Mouse (Mus musculus) limb, embryonic 14.5 days (tissue): ENCODE data around the gene Plscr2. TPM values are rescaled to one million over a fixed set of nuclear protein-coding genes. Genes with fewer than 3 reads are reported as not detected.
"Not testable (repeated sequence)": the region's sequence is repeated elsewhere in the genome, so short reads cannot be mapped to it uniquely, and the experiment has no call there.

Experiments
- ATAC-seq: fragments of 200-750 bp; cut with Nextera tagmentation; 2 replicates; pipeline ENCODE4 v1.8.0; 2017; ENCODE audit warnings: low read depth, moderate number of reproducible peaks, moderate TSS enrichment; ENCODE audit not compliant: low FRiP score
- DNase-seq: peaks from one replicate; pipeline ENCODE4 v3.0.0-alpha.2; 2015; ENCODE audit warnings: low spot score
- H3K27ac ChIP-seq: fragments of 300-500 bp; sonication (generic); replicated peaks from 2 replicates; pipeline ENCODE4 v1.5.1; 2014; ENCODE audit warnings: low read depth, mild to moderate bottlenecking, low read length, moderate library complexity, mixed read lengths
- H3K27me3 ChIP-seq: fragments of 300-500 bp; sonication (generic); 2 replicates; pipeline ENCODE4 v1.6.1; 2014; ENCODE audit warnings: low read length, mixed read lengths; ENCODE audit not compliant: control insufficient read depth, insufficient read depth
- H3K36me3 ChIP-seq: fragments of 300-500 bp; sonication (generic); 2 replicates; pipeline ENCODE4 v1.6.1; 2014; ENCODE audit warnings: mild to moderate bottlenecking, low read length, moderate library complexity, mixed read lengths; ENCODE audit not compliant: control insufficient read depth, insufficient read depth
- H3K4me1 ChIP-seq: fragments of 300-500 bp; sonication (generic); 2 replicates; pipeline ENCODE4 v1.6.1; 2014; ENCODE audit warnings: antibody characterized with exemption, low read length, mixed read lengths; ENCODE audit not compliant: control insufficient read depth, insufficient read depth
- H3K4me2 ChIP-seq: fragments of 300-500 bp; sonication (generic); replicated peaks from 2 replicates; pipeline ENCODE4 v1.6.1; 2014; ENCODE audit warnings: low read depth, mild to moderate bottlenecking, low read length, moderate library complexity; ENCODE audit not compliant: severe bottlenecking
- H3K4me3 ChIP-seq: fragments of 300-500 bp; sonication (generic); replicated peaks from 2 replicates; pipeline ENCODE4 v1.5.1; 2014; ENCODE audit warnings: low read length
- H3K9ac ChIP-seq: fragments of 300-500 bp; sonication (generic); 2 replicates; pipeline ENCODE4 v1.6.1; 2014; ENCODE audit warnings: mild to moderate bottlenecking, low read depth, low read length, moderate library complexity; ENCODE audit not compliant: severe bottlenecking
- H3K9me3 ChIP-seq: fragments of 300-500 bp; sonication (generic); 2 replicates; pipeline ENCODE4 v1.6.1; 2016; ENCODE audit warnings: low read length; ENCODE audit not compliant: control insufficient read depth
- POLR2A ChIP-seq: fragments of 200-500 bp; IDR thresholded peaks from 2 replicates; pipeline ENCODE4 v1.8.0; 2012; ENCODE audit warnings: inconsistent platforms, mild to moderate bottlenecking, moderate library complexity, borderline replicate concordance; ENCODE audit not compliant: insufficient read depth, insufficient read length; ENCODE audit errors: extremely low read depth
- WGBS: fragments of 180-500 bp; shearing (Covaris S2); extraction: QIAGEN DNeasy Blood & Tissue Kit; methylation state at CpG from one replicate; pipeline ENCODE4 v1.1.7; 2014; 5-methylcytosine and 5-hydroxymethylcytosine counted together
- polyA plus RNA-seq, 2 experiments: library from polyadenylated mRNA; depleted of rRNA in 1 of 2; stranded (reverse) in 1 of 2; unstranded in 1 of 2; fragments of >200 nt; fragmentation: Nextera tagmentation in 1 of 2; extraction: Ambion mirVana in 1 of 2; gene quantifications; 2 replicates each; pipeline versions ENCODE4 v1.2.1 to v1.2.3; 2012 to 2014

Plscr2 gene
- polyA plus RNA-seq, 2 experiments: 0.96 to 1.3 TPM

- ATAC-seq (no peak), DNase-seq (no peak)
- Histone ChIP-seq H3K4me3 (no peak overlapping the region), H3K4me2 (no peak overlapping the region), H3K9me3 (no peaks in the 10 kb centered on the region), H3K27ac (no peak overlapping the region), H3K9ac (no peak overlapping the region), H3K4me1 (no peaks in the 10 kb centered on the region), H3K27me3 (no peaks in the 10 kb centered on the region), H3K36me3 (no peaks in the 10 kb centered on the region)
- 76% methylated on average over 8 of the region's 8 CpGs for WGBS
- no peak for TF ChIP-seq POLR2A
Observed at GRCm38 (mm10) chr9:92305620-92306220, 30.3 kb downstream of the Plscr2 start.

DNA sequence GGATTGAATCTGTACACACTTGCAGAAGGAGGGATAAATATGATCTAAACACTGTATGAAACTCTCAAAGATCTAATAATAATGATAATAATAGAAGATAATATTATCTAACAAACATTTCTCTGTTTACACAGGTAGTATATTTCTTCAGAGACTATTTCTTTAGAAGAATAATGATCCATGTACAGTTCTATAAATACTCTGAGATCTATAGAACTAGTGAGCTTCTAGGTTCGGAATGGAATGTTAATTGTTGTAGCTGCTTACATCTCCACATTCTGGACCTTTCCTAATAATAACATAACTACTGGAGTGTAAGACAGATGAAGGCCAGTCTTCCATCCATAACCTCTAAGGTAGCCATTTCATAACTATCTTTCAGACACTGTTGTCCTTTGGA, 33.7 kb downstream of the Plscr2 start, which contains the start of gene 1700057G04Rik:
TSS of gene 1700057G04Rik (plus strand) at position 301 of the 400 bp plus-strand sequence.
- DNase-seq (no peak), ATAC-seq (no peak)
- Histone ChIP-seq H3K4me1 (no peaks in the 10 kb centered on the region), H3K4me3 (no peak within 1 kb of the TSS), H3K27me3 (no peaks in the 10 kb centered on the region), H3K9me3 (no peaks in the 10 kb centered on the region), H3K27ac (no peak within 1 kb of the TSS), H3K4me2 (no peak within 1 kb of the TSS), H3K36me3 (no peaks in the 10 kb centered on the region), H3K9ac (no peak within 1 kb of the TSS)
- WGBS: 91% methylated on average over 1 of the region's 1 CpGs
- TF ChIP-seq POLR2A: no peak

GRCm38 (mm10) chr9:92316791-92317190, 41.4 kb downstream of the Plscr2 start:
- no peaks in the 10 kb centered on the region for H3K9me3 ChIP-seq
- H3K27ac ChIP-seq: no peak overlapping the region
- H3K4me2 ChIP-seq: no peak overlapping the region
- H3K36me3 ChIP-seq: no peaks in the 10 kb centered on the region
- 75% methylated on average over 3 of the region's 3 CpGs for WGBS
- H3K9ac ChIP-seq: no peak overlapping the region
- TF ChIP-seq POLR2A: no peak
- H3K4me3 ChIP-seq: no peak overlapping the region
- no peaks in the 10 kb centered on the region for H3K27me3 ChIP-seq
- no peaks in the 10 kb centered on the region for H3K4me1 ChIP-seq
- ATAC-seq (no peak), DNase-seq (no peak)

DNA sequence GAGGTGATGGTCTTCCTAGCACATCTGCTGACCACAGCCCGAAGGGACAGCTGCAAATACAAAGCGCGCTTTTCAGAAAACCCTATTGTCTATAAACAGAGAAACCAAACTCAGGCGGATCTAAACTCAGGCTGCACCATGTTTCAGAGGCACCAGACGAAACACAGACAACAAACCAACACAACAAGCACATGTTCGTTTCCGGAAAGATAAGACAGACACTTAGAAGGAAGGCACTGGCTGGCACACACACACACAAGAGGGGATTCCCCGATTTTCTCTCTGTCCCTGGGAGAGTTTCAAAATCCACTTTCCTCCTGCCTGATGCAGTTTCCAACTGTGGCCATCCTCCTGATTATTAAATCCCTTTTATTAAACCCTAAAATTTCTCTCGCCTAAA, 50.5 kb downstream of the Plscr2 start:
- not testable (repeated sequence) for H3K4me2 ChIP-seq, H3K4me3 ChIP-seq, H3K9ac ChIP-seq, H3K9me3 ChIP-seq, H3K27me3 ChIP-seq, ATAC-seq, DNase-seq, H3K36me3 ChIP-seq, H3K4me1 ChIP-seq, H3K27ac ChIP-seq
- WGBS: 78% methylated on average over 9 of the region's 9 CpGs

- H3K9me3 ChIP-seq: no peaks in the 10 kb centered on the region
- WGBS: 89% methylated on average over 4 of the region's 4 CpGs
- ATAC-seq: no peak
Observed at GRCm38 (mm10) chr9:92326813-92327212, 51.4 kb downstream of the Plscr2 start.

DNA sequence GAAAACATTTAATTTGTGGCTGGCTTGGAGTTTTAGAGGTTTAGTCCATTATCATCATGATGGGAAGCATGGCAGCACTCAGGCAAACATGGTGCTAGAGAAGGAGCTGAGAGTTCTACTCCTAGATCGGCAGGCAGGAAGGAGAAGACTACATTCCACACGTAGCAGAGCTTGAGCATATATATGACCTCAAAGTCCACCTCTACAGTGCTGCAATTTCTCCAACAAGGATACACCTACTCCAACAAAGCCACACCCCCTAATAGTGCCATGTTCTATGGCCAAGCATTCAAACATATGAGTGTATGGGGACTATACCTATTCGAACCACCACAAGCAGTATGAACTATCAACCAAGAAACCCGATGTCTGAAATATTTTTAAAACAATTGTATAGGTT, 56.0 kb downstream of the Plscr2 start:
- no peak overlapping the region for H3K4me3 ChIP-seq
- H3K9ac ChIP-seq: no peak overlapping the region
- DNase-seq (no peak), ATAC-seq (no peak)
- H3K27ac ChIP-seq: no peak overlapping the region
- no peak overlapping the region for H3K4me2 ChIP-seq
- TF ChIP-seq POLR2A: no peak
- H3K9me3 ChIP-seq: no peaks in the 10 kb centered on the region
- 93% methylated on average over 4 of the region's 4 CpGs for WGBS
- H3K36me3 ChIP-seq: no peaks in the 10 kb centered on the region
- H3K4me1 ChIP-seq: no peaks in the 10 kb centered on the region
- no peaks in the 10 kb centered on the region for H3K27me3 ChIP-seq

More at GRCm38 (mm10) chr9:92326813-92327212, 51.4 kb downstream of the Plscr2 start:
- H3K9ac ChIP-seq: no peak overlapping the region
- no peak overlapping the region for H3K27ac ChIP-seq
- no peaks in the 10 kb centered on the region for H3K27me3 ChIP-seq
- no peaks in the 10 kb centered on the region for H3K4me1 ChIP-seq
- no peak for TF ChIP-seq POLR2A
- no peaks in the 10 kb centered on the region for H3K36me3 ChIP-seq
- DNase-seq: no peak
- H3K4me3 ChIP-seq: no peak overlapping the region
- no peak overlapping the region for H3K4me2 ChIP-seq
